Mouse (Mus musculus) liver, embryonic 16.5 days (tissue): ENCODE measurements around the gene Zbtb18. TPM values are rescaled to one million over a fixed set of nuclear protein-coding genes. Genes with fewer than 3 reads are reported as not detected.

Experiments
- ATAC-seq: fragments of 200-750 bp; cut with Nextera tagmentation; 2 replicates; pipeline ENCODE4 v1.8.0; 2017; ENCODE audit warnings: low read depth, mild to moderate bottlenecking, moderate number of reproducible peaks, moderate library complexity
- H3K27ac ChIP-seq: fragments of 300-500 bp; sonication (generic); 2 replicates; pipeline ENCODE4 v1.5.1; 2014; ENCODE audit warnings: mild to moderate bottlenecking, low read length
- H3K27me3 ChIP-seq: fragments of 300-500 bp; sonication (generic); 2 replicates; pipeline ENCODE4 v1.6.1; 2014; ENCODE audit warnings: low read depth, low read length, mixed read lengths; ENCODE audit not compliant: control insufficient read depth, insufficient read depth
- H3K36me3 ChIP-seq: fragments of 300-500 bp; sonication (generic); 2 replicates; pipeline ENCODE4 v1.6.1; 2014; ENCODE audit warnings: mild to moderate bottlenecking; ENCODE audit not compliant: control insufficient read depth, insufficient read depth
- H3K4me1 ChIP-seq: fragments of 300-500 bp; sonication (generic); 2 replicates; pipeline ENCODE4 v1.6.1; 2014; ENCODE audit warnings: low read depth, low read length, mixed read lengths; ENCODE audit not compliant: control insufficient read depth
- H3K4me2 ChIP-seq: fragments of 300-500 bp; sonication (generic); 2 replicates; pipeline ENCODE4 v1.6.1; 2014; ENCODE audit warnings: low read depth, low read length, mixed read lengths
- H3K4me3 ChIP-seq: fragments of 300-500 bp; sonication (generic); 2 replicates; pipeline ENCODE4 v1.5.1; 2014; ENCODE audit warnings: low read depth, mild to moderate bottlenecking, low read length
- H3K9ac ChIP-seq: fragments of 300-500 bp; sonication (generic); 2 replicates; pipeline ENCODE4 v1.6.1; 2014; ENCODE audit warnings: low read depth, low read length
- H3K9me3 ChIP-seq: fragments of 300-500 bp; sonication (generic); replicated peaks from 2 replicates; pipeline ENCODE4 v1.6.1; 2016; ENCODE audit warnings: low read length; ENCODE audit not compliant: control insufficient read depth
- WGBS: fragments of 180-500 bp; shearing (Covaris S2); extraction: QIAGEN DNeasy Blood & Tissue Kit; methylation state at CpG from one replicate; pipeline ENCODE4 v1.1.7; 2014; ENCODE audit not compliant: insufficient replicate concordance; 5-methylcytosine and 5-hydroxymethylcytosine counted together
- polyA plus RNA-seq: library from polyadenylated mRNA; unstranded; fragments of >200 nt; fragmentation: Nextera tagmentation; extraction: Ambion mirVana; gene quantifications from 2 replicates; pipeline ENCODE4 v1.2.1, GENCODE M21; 2015

Gene Zbtb18
- 0.47 and 0.83 TPM in 2 replicates for polyA plus RNA-seq

DNA sequence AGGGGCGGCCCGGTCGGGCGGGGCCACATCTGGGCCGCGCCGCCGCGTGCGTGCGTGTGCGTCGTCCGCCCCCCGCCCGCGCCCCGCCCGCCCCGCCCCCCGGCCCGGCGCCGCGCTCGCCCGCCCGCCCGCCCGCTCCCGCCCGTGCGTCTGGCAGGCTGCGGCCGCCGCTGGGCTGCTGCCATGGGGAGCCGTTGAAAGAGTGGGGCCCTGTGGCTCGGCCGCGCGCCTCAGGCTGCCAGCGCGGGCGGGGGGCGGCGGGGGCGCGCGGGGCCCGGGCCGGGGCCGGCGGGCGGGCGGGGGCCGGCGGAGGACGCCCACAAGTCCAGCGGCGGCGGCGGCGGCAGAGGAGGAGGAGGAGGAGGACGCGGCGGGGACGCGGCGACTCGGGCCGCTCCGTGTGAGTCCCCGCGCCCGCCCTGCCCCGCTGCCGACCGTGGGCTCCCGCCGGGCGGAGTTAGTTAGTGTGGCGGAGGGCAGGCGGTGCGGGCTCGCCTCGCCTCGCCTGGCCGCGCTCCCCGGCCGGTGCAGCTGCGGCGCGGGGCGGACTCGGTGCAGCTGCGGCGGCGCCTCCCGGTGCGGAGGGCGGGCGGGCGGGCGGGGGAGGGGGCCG, at the start of gene Zbtb18:
Zbtb18 (plus strand) TSS at position 156 of the 613 bp plus-strand sequence.
- Histone ChIP-seq H3K4me3 (peak within 1 kb of the TSS; percentile 92), H3K9me3 (no peaks in the 10 kb centered on the region), H3K4me2 (peak within 1 kb of the TSS; percentile 97), H3K9ac (peak within 1 kb of the TSS; percentile 91), H3K36me3 (peaks cover 2% of the 10 kb centered on the region), H3K4me1 (peaks cover 28% of the 10 kb centered on the region), H3K27me3 (no peaks in the 10 kb centered on the region), H3K27ac (peak within 1 kb of the TSS; percentile 98)
- WGBS = 0% methylated on average over 17 of the region's 106 CpGs
- peak; percentile 1 for ATAC-seq

DNA sequence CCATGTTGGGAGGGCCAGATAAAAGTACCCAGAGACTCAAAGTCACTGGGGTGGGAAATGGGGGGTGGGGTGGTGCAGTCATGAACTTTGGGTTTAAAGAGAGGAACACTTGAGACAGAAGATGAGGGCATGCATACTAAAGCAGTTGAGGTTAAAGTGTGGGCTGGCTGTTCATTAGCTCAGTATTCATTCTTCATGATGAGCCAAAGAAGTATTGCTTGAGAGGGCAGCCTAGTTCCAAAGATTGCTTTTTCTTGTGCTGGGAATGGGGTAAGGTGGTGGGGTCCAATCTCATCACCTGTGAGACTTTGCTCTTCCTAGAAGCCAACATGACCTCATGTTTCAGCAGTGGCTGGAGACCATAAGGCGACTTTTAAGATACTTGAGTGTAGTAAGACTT, 44.7 kb upstream of the Zbtb18 start:
- no peak overlapping the region for H3K4me3 ChIP-seq
- H3K4me2 ChIP-seq = no peak overlapping the region
- 36% methylated on average over 1 of the region's 1 CpGs for WGBS
- no peak for ATAC-seq
- no peaks in the 10 kb centered on the region for H3K36me3 ChIP-seq
- H3K9me3 ChIP-seq = no peaks in the 10 kb centered on the region
- H3K27me3 ChIP-seq = no peaks in the 10 kb centered on the region
- H3K9ac ChIP-seq = no peak overlapping the region
- no peak overlapping the region for H3K27ac ChIP-seq
- H3K4me1 ChIP-seq = no peaks in the 10 kb centered on the region

DNA sequence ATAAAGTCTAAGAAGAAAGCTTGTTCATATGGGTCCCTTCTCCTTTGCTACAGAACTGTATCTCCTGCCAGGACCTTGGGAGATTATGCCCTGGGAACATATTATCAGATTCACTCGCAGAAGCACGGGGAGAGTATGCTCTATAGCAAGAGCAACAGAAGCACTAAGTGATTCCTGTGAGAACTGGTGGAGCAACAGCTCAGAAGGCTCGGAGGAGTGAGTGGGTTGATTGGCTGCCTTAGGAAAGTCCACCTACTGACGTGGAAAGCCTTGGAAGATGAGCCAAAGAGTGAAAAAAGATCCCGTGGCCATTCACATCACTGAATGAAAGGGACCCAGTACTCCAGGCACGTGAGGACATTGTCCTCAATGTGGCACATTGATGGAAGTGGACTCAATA, 37.0 kb upstream of the Zbtb18 start:
- no peak overlapping the region for H3K9ac ChIP-seq
- 48% methylated on average over 6 of the region's 6 CpGs for WGBS
- no peaks in the 10 kb centered on the region for H3K36me3 ChIP-seq
- H3K9me3 ChIP-seq = no peaks in the 10 kb centered on the region
- H3K27ac ChIP-seq = no peak overlapping the region
- no peaks in the 10 kb centered on the region for H3K4me1 ChIP-seq
- no peaks in the 10 kb centered on the region for H3K27me3 ChIP-seq
- ATAC-seq = no peak
- H3K4me2 ChIP-seq = no peak overlapping the region
- H3K4me3 ChIP-seq = no peak overlapping the region

DNA sequence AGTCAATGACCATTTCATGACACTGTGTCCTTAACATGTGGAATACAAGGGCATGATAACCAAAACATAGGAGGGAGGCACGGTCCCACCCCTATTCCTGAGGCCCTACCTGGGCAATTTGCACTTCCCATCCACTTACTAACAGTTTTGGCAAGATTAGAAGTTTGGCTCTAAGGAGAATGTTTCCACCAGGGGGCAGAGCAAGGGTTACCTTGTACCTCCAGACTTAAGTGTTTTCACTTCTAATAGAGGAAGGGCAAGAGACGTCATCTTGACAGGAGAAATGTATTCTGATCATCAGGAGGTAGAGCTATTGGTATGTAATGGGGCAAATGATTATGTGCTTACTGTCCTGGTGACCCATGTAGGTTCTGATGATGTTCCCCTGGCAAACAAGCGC, 33.5 kb upstream of the Zbtb18 start:
- 47% methylated on average over 3 of the region's 3 CpGs for WGBS
- no peak for ATAC-seq
- H3K36me3 ChIP-seq = no peaks in the 10 kb centered on the region
- no peak overlapping the region for H3K4me3 ChIP-seq
- H3K27me3 ChIP-seq = no peaks in the 10 kb centered on the region
- no peak overlapping the region for H3K4me2 ChIP-seq
- no peak overlapping the region for H3K27ac ChIP-seq
- H3K4me1 ChIP-seq = no peaks in the 10 kb centered on the region
- no peak overlapping the region for H3K9ac ChIP-seq
- H3K9me3 ChIP-seq = no peaks in the 10 kb centered on the region

DNA sequence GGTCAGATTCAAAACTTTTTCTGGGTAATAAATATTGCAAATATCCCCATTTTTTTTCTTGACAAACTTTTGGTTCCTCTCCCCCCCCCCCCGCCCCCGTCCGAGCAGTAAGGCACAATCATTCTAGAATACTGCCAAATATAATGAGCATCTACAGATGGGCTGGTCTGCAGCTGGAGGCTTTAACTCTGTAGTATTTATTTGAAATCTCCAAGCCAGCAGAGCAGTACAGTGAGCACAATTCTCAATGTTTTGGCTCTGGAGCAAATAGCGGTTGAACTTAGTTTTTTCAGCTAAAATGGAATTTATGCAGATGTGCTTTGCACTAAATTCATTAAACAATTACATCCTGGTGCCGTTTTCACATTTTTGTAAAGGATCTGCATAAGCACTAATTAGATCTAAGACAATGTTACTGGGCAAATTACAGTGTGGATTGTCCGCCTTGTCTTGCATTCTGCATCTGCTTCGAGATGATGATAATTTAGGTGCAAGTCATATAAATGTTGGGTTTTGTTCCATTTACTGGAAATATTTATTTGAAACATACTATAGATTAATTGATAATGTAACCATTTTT, 31.3 kb upstream of the Zbtb18 start:
- no peaks in the 10 kb centered on the region for H3K9me3 ChIP-seq
- H3K4me1 ChIP-seq = no peaks in the 10 kb centered on the region
- no peaks in the 10 kb centered on the region for H3K36me3 ChIP-seq
- H3K4me2 ChIP-seq = no peak overlapping the region
- no peak overlapping the region for H3K27ac ChIP-seq
- no peak overlapping the region for H3K9ac ChIP-seq
- WGBS = 62% methylated on average over 7 of the region's 7 CpGs
- no peaks in the 10 kb centered on the region for H3K27me3 ChIP-seq
- ATAC-seq = no peak
- H3K4me3 ChIP-seq = no peak overlapping the region

DNA sequence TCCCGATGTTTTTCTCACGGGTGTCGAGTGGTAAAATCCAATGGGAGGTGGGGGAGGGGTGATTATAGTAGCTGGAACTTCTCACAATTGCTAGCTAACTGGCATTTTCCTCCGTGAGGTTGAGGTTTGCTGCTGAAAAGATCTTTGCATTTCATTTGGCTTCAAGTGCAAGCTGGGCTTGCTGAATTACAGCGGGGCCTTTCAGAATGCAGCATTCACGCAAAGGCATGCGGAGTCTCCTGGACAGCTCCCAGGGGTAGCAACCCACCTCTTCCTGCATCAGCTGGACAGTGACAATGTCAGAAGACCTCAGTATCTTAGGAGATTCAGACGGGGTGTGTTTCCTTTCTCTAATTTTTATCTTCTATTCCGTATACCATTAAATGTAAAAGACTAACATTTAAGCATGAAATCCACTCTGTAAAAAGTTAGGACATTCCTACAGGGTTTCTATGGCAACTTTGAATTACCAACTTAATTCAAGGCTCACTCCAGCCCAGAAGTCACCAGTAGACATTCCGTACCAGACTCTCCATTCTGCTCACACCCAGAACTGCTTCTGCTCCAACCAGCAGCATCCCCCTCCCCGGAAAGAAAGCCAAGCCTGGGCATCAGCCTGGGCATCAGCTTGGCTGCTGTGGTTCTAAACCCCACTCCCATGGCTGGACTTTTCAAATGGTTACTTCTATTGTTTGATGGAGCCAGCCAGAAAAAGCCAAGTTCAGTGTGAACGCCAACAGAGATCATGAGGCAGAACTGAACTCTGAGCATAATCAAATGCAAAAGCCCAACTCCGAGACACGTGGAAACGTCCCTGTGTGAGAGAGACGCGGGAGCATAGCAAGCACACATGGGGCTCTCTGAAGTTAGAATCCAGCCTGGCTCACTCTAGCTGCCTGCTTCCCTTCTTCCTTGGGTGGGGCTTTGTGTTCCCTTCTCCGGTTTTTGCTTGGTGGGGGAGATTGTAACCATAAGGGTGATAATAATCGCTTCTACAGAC, 30.5 kb upstream of the Zbtb18 start:
- Histone ChIP-seq H3K9ac (no peak overlapping the region), H3K27me3 (no peaks in the 10 kb centered on the region), H3K4me3 (no peak overlapping the region), H3K36me3 (no peaks in the 10 kb centered on the region), H3K4me1 (no peaks in the 10 kb centered on the region), H3K9me3 (no peaks in the 10 kb centered on the region), H3K4me2 (no peak overlapping the region), H3K27ac (no peak overlapping the region)
- ATAC-seq = no peak
- WGBS = 51% methylated on average over 19 of the region's 19 CpGs

DNA sequence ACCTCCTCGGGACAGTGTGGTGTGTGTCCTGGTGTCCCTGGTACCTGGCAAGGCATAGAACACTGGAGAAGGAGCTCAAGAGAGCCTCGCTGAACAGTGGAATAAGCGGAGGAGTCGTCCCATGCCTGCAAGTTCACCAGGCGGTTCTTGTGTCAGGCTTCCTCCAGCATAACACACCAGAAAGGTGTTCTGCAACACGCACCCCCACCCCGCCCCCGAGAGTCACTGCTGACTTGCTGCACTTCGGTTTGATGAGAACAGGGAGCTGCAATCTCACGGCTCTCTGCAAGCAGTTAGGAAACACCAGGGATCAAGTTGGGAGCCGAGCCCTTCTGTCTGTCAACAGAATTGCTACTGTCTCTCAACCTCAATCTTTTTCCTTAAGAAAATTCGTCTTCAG, 22.8 kb upstream of the Zbtb18 start:
- ATAC-seq = no peak
- no peak overlapping the region for H3K9ac ChIP-seq
- H3K4me2 ChIP-seq = no peak overlapping the region
- H3K36me3 ChIP-seq = no peaks in the 10 kb centered on the region
- no peak overlapping the region for H3K4me3 ChIP-seq
- WGBS = 56% methylated on average over 12 of the region's 12 CpGs
- no peaks in the 10 kb centered on the region for H3K4me1 ChIP-seq
- H3K27me3 ChIP-seq = no peaks in the 10 kb centered on the region
- H3K9me3 ChIP-seq = no peaks in the 10 kb centered on the region
- no peak overlapping the region for H3K27ac ChIP-seq

DNA sequence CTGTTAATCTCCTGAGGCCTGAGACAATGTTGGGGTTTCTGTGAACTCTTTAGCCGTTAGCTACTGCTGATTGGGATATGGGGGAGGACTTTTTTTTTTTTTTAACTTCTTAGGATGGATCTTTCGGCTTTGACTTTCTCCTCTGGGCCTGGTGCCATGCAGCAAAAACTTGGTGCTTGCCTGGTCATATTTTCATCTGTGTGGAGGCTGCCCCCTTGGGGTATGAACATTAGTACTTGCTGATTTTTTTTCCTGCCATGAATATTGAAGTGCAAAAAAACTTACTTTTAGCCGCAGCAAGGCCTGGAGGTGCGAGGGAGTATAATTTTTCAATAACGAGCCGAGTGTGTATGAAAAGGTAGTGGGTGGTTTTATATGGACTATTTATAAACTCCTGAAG, 22.0 kb upstream of the Zbtb18 start:
- no peak overlapping the region for H3K27ac ChIP-seq
- H3K4me2 ChIP-seq = no peak overlapping the region
- H3K9me3 ChIP-seq = no peaks in the 10 kb centered on the region
- no peak for ATAC-seq
- H3K27me3 ChIP-seq = no peaks in the 10 kb centered on the region
- 64% methylated on average over 6 of the region's 6 CpGs for WGBS
- H3K36me3 ChIP-seq = no peaks in the 10 kb centered on the region
- H3K4me3 ChIP-seq = no peak overlapping the region
- no peaks in the 10 kb centered on the region for H3K4me1 ChIP-seq
- H3K9ac ChIP-seq = no peak overlapping the region

DNA sequence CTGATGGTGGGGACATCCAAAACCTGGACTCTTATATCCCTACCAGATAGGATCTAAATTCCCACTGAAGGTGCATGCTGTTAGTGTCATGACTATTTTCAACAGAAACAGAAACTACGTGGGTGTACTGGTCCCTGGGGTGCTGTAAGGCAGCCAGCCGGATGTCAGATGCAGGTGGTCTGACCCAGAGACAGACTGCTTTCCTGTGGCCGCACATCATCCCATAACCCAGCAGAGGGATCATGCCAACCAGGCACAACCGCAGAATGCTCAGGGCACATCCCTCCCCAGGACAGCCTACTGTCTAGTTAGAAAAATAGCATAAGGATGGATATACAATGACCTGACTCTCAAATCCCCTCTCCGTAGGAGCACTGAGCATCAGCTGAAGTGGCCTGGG, 14.3 kb upstream of the Zbtb18 start:
- no peak for ATAC-seq
- H3K36me3 ChIP-seq = no peaks in the 10 kb centered on the region

More for the DNA sequence above, 14.3 kb upstream of the Zbtb18 start:
- Histone ChIP-seq H3K27me3 (no peaks in the 10 kb centered on the region), H3K4me3 (no peak overlapping the region), H3K4me2 (no peak overlapping the region), H3K4me1 (no peaks in the 10 kb centered on the region), H3K9me3 (no peaks in the 10 kb centered on the region), H3K9ac (no peak overlapping the region), H3K27ac (no peak overlapping the region)
- 66% methylated on average over 5 of the region's 5 CpGs for WGBS
